Mouse (Mus musculus): ENCODE measurements at regions not wholly inside any gene's neighbourhood (a gene's known extent, or its start where the extent isn't known, plus 50 kb on each side); places are given as distances from the start of the nearest gene placed in this dataset.
A peak's percentile ranks its signal among the peaks of the same experiment; 100 is the strongest.

DNA sequence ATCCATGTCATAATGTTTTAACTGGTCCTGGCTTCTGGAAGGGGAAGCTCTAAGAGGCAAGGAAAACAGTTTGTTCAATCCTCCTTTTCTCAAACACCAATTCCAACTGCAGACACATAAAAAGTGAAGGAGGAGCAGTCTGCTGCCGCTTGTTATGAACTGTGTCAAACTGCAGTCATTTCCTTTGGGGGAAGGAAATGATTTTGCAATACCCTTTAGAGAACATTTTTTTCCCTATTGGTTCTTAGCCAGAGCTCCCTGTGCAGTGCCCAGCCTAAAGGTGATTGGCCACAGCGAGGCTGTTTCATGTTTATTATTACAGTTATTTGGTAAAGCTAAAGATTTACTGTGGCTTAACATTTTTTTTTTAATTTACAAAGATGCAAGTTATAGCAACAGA, 1132.6 kb upstream of the Fbxo33 start:
- TF ChIP-seq CTCF (IDR thresholded peaks at IDR 0.05; ENCODE audit: borderline replicate concordance, extremely low read depth, insufficient read depth, insufficient read length) (no peak), POLR2A (IDR thresholded peaks at IDR 0.05; ENCODE audit: borderline replicate concordance, extremely low read depth, insufficient read depth, insufficient read length, poor library complexity, severe bottlenecking) (no peak)
- no peak for DNase-seq (ENCODE audit: low read depth)

DNA sequence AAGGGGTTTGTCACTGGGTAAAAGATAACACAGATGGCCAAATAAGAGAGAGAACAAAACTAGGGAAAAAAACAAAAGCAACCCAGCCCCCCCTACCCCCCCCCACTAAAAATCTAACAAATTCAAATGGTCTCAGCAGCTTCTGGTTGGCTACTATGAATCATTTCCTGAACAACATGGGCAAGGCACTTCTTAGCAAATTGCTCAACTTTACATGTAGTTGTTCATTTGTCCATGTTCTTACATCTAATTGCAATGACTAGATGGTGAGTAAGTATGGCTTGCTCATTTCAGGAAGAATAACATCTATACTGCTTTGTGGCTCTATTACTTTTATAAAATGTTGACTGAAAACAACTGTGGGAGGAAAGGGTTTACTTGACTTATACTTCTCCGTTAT, 1124.9 kb upstream of the Fbxo33 start:
- TF ChIP-seq POLR2A (IDR thresholded peaks at IDR 0.05; ENCODE audit: borderline replicate concordance, extremely low read depth, insufficient read depth, insufficient read length, poor library complexity, severe bottlenecking) (no peak), CTCF (IDR thresholded peaks at IDR 0.05; ENCODE audit: borderline replicate concordance, extremely low read depth, insufficient read depth, insufficient read length) (no peak)
- DNase-seq (ENCODE audit: low read depth), result no peak

DNA sequence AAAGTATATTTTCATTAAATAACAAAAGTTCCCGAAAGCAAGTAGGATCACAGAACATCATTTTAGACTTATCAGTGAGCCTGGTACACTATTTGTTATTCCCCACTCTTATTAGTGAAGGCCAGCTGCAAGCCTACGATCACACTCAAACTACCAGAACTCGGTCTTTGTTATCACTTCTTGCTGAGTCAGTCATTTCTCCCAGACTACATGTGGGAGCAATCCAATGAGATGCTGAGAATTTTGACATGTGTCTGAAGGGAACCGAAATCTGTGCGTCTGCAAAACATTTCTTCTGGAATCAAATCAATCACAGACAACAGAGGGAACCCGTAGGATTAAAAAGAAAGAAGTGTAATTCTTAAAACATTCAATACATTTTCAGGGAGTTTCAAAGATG, 1100.5 kb upstream of the Fbxo33 start:
- no peak for TF ChIP-seq CTCF (IDR thresholded peaks at IDR 0.05; ENCODE audit: borderline replicate concordance, extremely low read depth, insufficient read depth, insufficient read length)
- TF ChIP-seq POLR2A (IDR thresholded peaks at IDR 0.05; ENCODE audit: borderline replicate concordance, extremely low read depth, insufficient read depth, insufficient read length, poor library complexity, severe bottlenecking), result no peak
- DNase-seq (ENCODE audit: low read depth), result peak; percentile 5

DNA sequence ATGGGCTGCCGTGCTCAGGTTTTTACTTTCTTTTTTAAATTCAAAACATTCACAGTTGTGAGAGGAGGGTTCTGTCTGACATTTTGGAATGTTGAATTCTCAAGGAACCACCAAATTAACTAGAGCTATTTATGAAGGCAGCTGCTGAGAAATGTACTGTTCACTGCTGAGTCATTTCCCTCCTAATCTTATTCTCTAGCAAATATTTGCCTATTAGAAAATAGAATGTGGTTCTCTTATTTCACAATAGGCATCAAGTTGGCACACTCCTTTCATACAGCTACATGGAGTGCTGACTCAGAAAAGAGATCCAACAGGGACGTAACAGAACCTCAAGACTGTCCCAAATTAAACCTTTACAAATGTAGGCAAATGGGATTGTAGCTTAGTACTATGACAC, 1073.1 kb upstream of the Fbxo33 start:
- no peak for DNase-seq (ENCODE audit: low read depth)
- TF ChIP-seq POLR2A (IDR thresholded peaks at IDR 0.05; ENCODE audit: borderline replicate concordance, extremely low read depth, insufficient read depth, insufficient read length, poor library complexity, severe bottlenecking), result no peak
- no peak for TF ChIP-seq CTCF (IDR thresholded peaks at IDR 0.05; ENCODE audit: borderline replicate concordance, extremely low read depth, insufficient read depth, insufficient read length)

DNA sequence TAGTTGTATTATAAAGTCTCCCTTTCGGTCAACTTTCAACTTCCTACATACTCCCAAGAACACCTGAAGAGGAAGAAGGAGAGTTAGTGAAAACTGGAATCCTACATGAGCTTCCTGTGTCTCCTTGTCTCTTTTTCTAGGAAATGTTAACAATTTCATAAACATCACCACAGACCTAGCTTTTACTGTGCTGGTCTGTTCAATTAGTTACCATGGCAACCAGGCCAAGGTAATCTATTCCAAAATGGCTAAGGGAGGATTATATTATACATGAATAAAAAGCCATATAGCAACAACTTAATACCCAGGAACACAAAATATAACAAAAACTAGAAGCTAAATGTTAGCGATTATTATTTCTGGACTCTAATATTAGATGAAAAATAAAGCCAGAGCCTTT, 1069.3 kb upstream of the Fbxo33 start:
- DNase-seq (ENCODE audit: low read depth), result peak; percentile 47
- TF ChIP-seq CTCF (IDR thresholded peaks at IDR 0.05; ENCODE audit: borderline replicate concordance, extremely low read depth, insufficient read depth, insufficient read length) (no peak), POLR2A (IDR thresholded peaks at IDR 0.05; ENCODE audit: borderline replicate concordance, extremely low read depth, insufficient read depth, insufficient read length, poor library complexity, severe bottlenecking) (no peak)

DNA sequence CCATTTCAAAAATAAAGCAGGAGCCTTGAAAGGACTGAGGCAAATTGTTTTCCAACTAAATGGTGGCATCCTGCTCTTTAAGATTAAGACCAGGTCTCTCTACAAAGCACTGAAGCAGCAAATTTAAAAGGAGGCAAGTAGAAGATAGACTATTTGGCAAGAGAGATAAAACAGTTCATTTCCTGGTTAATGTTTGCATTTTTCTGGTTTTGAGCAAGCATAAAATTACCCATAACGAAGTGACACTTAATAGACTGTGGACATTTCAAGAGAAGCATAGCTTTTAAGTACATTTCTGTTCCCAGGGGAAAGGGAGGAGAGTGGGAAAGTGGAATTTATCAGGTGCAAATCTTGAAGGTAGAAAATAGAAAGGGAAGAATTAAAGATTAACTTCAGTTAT, 1035.8 kb upstream of the Fbxo33 start:
- TF ChIP-seq CTCF (IDR thresholded peaks at IDR 0.05; ENCODE audit: borderline replicate concordance, extremely low read depth, insufficient read depth, insufficient read length), result no peak
- no peak for DNase-seq (ENCODE audit: low read depth)

DNA sequence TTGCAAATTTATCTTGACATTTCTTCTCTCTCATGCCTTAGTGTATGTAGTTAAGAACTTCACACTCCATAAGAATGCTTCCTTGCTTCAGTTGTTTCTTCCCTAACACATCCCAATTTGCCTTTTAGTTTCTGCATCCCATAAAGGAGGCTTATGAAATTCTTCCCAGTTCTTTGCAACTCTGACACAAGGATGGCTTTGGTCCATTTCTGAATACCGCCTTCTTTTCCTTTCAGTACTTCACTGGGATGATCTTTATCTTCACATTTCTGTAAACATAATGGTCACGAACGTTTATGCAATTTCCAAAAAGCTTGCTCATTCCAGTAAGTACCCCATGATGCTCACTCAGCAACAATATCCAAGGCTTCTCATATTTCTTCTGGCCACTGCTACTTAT, 994.5 kb upstream of the Fbxo33 start:
- no peak for TF ChIP-seq POLR2A (IDR thresholded peaks at IDR 0.05; ENCODE audit: borderline replicate concordance, extremely low read depth, insufficient read depth, insufficient read length, poor library complexity, severe bottlenecking)
- no peak for TF ChIP-seq CTCF (IDR thresholded peaks at IDR 0.05; ENCODE audit: borderline replicate concordance, extremely low read depth, insufficient read depth, insufficient read length)
- no peak for DNase-seq (ENCODE audit: low read depth)

DNA sequence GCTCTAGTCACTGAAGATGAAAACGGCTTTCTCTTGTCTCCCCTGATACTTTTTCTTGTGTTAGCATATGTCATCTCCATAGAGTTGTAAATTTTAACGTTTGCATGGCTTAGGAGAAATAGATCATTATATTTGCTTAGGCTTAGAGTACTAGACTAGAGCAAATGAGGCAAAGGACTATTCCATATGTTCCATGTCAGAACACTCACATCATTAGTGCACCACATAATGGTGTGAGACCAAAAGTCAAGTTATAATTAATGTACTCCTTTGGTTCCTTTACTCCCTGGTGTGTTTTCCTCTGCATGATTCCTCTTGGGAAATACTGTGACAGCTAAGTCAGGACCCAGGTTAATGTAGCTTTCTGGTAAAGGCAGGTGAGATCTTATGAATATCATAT, 956.2 kb upstream of the Fbxo33 start:
- peak; percentile 26 for DNase-seq (ENCODE audit: low read depth)
- TF ChIP-seq POLR2A (IDR thresholded peaks at IDR 0.05; ENCODE audit: borderline replicate concordance, extremely low read depth, insufficient read depth, insufficient read length, poor library complexity, severe bottlenecking) (no peak), CTCF (IDR thresholded peaks at IDR 0.05; ENCODE audit: borderline replicate concordance, extremely low read depth, insufficient read depth, insufficient read length) (no peak)

DNA sequence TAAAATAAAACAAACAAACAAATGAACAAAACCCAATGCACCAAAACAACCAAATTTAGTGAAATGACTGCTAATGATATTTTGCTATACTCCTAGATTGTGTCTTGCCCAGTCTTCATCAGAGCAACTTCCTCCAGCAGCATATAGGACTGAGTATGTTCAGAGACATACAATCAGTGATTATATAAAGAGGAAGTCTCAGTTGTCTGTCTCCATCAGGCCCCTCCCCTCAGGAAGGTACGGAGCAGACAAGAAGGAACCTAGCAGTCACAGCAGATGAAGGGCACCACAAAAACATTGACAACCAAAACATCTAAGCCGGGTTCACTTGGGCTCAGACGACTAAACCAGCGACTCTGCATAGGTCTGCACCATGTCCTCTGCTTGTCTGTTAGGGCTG, 930.7 kb upstream of the Fbxo33 start:
- DNase-seq (ENCODE audit: low read depth), result no peak
- TF ChIP-seq POLR2A (IDR thresholded peaks at IDR 0.05; ENCODE audit: borderline replicate concordance, extremely low read depth, insufficient read depth, insufficient read length, poor library complexity, severe bottlenecking) (no peak), CTCF (IDR thresholded peaks at IDR 0.05; ENCODE audit: borderline replicate concordance, extremely low read depth, insufficient read depth, insufficient read length) (no peak)

DNA sequence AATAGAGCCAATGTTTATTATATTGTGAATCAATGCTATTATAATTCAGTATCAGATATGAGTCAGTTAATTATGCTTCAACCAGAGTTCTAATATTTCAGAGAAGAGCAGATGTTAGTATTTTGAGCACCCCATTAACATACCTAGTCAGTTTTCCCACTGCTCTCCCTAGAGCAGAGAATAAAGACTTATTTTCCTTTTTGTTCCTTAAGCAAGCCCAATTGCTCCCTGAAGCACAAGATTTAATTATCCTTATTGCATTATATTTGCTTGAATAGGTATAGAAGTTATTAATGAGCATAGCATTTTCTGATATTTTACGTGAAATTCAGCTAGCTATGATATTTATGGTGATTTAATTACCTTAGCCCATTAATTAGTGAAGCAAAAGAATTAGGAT, 927.8 kb upstream of the Fbxo33 start:
- peak; percentile 14 for DNase-seq (ENCODE audit: low read depth)
- TF ChIP-seq POLR2A (IDR thresholded peaks at IDR 0.05; ENCODE audit: borderline replicate concordance, extremely low read depth, insufficient read depth, insufficient read length, poor library complexity, severe bottlenecking) (no peak), CTCF (IDR thresholded peaks at IDR 0.05; ENCODE audit: borderline replicate concordance, extremely low read depth, insufficient read depth, insufficient read length) (no peak)

Data from brain, embryonic 14.5 days (tissue).